Mouse (Mus musculus) limb, embryonic 15.5 days (tissue): Measurements from ENCODE around the gene Olfr782. TPM values are rescaled to one million over a fixed set of nuclear protein-coding genes. Genes with fewer than 3 reads are reported as not detected.

ENCODE experiments used
- polyA plus RNA-seq: library from polyadenylated mRNA; unstranded; fragments of >200 nt; fragmentation: Nextera tagmentation; extraction: Ambion mirVana; gene quantifications from 2 replicates; pipeline ENCODE4 v1.2.1, GENCODE M21; 2015

Olfr782 gene
- polyA plus RNA-seq, 1 experiment from 2014 or later = not detected

Other genes with a start within 250 kb of the Olfr782 start
- gene Olfr768, start 249.5 kb upstream of the Olfr782 start, polyA plus RNA-seq = not detected in 2 replicates
- gene Olfr769, start 231.0 kb upstream of the Olfr782 start, polyA plus RNA-seq = not detected in 2 replicates
- not detected in 2 replicates for gene Olfr770, start 209.9 kb upstream of the Olfr782 start, polyA plus RNA-seq
- not detected in 2 replicates for gene Olfr771, start 184.1 kb upstream of the Olfr782 start, polyA plus RNA-seq
- not detected in 2 replicates for gene Olfr772, start 170.9 kb upstream of the Olfr782 start, polyA plus RNA-seq
- not detected in 2 replicates for gene Olfr773, start 161.4 kb upstream of the Olfr782 start, polyA plus RNA-seq
- not detected in 2 replicates for gene Olfr774, start 112.6 kb upstream of the Olfr782 start, polyA plus RNA-seq
- not detected in 2 replicates for gene Olfr775, start 100.4 kb upstream of the Olfr782 start, polyA plus RNA-seq
- not detected in 2 replicates for gene Olfr776, start 89.7 kb upstream of the Olfr782 start, polyA plus RNA-seq
- gene Olfr777, start 77.4 kb upstream of the Olfr782 start, polyA plus RNA-seq = not detected in 2 replicates
- not detected in 2 replicates for gene Olfr780, start 30.7 kb upstream of the Olfr782 start, polyA plus RNA-seq
- gene Olfr781, start 20.0 kb upstream of the Olfr782 start, polyA plus RNA-seq = not detected in 2 replicates
- gene Olfr784, start 35.2 kb downstream of the Olfr782 start, polyA plus RNA-seq = 0.08 TPM in 1 of 2 replicates, not detected in the other
- not detected in 2 replicates for gene Olfr785, start 56.6 kb downstream of the Olfr782 start, polyA plus RNA-seq
- gene Olfr786, start 78.5 kb downstream of the Olfr782 start, polyA plus RNA-seq = not detected in 2 replicates
- not detected in 2 replicates for gene Olfr787, start 113.0 kb downstream of the Olfr782 start, polyA plus RNA-seq
- gene Olfr788, start 122.1 kb downstream of the Olfr782 start, polyA plus RNA-seq = not detected in 2 replicates
- gene Olfr789, start 135.9 kb downstream of the Olfr782 start, polyA plus RNA-seq = not detected in 2 replicates
- not detected in 2 replicates for gene Olfr790, start 149.6 kb downstream of the Olfr782 start, polyA plus RNA-seq
- not detected in 2 replicates for gene Olfr791, start 172.9 kb downstream of the Olfr782 start, polyA plus RNA-seq
- not detected in 2 replicates for gene Olfr792, start 190.3 kb downstream of the Olfr782 start, polyA plus RNA-seq
- gene Olfr794, start 218.8 kb downstream of the Olfr782 start, polyA plus RNA-seq = not detected in 2 replicates